ENCODE assay signal across 26 mouse cellular contexts in the genomic region with DNA sequence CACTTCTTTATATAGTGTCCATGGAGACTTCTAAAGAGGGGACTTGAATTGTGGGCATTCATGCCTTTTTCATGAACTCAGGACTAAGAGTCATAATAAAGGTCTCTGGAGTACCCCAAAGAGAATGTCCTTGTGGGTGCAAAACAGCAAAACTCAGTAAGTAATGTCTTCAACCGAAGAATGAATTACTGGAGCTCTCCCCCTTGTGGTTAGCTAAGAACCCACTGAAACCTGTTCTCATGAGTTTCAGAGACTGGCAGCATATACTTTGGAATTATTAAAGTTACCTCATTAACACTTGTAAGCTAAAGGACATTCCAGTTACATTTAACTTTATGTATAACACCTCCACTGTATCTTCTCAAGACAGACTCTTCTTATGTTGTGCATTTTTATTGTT.
A peak's percentile ranks its signal among the peaks of the same experiment; 100 is the strongest.
DNase-seq lines count a peak whose midpoint lies in the region; ATAC-seq and TF ChIP-seq lines count a peak whose summit lies in the region.
"Had no signal": no experiment of that assay in that cellular context is flagged by ENCODE, and none has a peak within 500 bp of the region (broad histone marks: within the 10 kb centered on the region; RNA-seq: fewer than 3 reads in every experiment).

No protein-coding gene starts in this region.

- no peak overlapping the region for H3K9ac ChIP-seq in heart, postnatal 0 days (replicated peaks; ENCODE audit: low read depth, low read length)
- H3K9ac ChIP-seq in stomach, postnatal 0 days (ENCODE audit: low read length), result no peak overlapping the region
- H3K9ac ChIP-seq: forebrain, embryonic 12.5 days; heart, embryonic 12.5 days; hindbrain, embryonic 13.5 days; liver, embryonic 15.5 days had no signal

- no peaks in the 10 kb centered on the region for H3K4me1 ChIP-seq in heart, postnatal 0 days (ENCODE audit: control insufficient read depth, insufficient read depth)
- no peaks in the 10 kb centered on the region for H3K4me1 ChIP-seq in stomach, postnatal 0 days (replicated peaks; ENCODE audit: control insufficient read depth, insufficient read depth)
- H3K4me1 ChIP-seq: forebrain, embryonic 12.5 days; heart, embryonic 12.5 days; hindbrain, embryonic 13.5 days; limb, embryonic 10.5 days; liver, embryonic 15.5 days had no signal

- 46% methylated on average over 1 of the region's 1 CpGs for WGBS in heart, postnatal 0 days
- 62% methylated on average over 1 of the region's 1 CpGs for whole genome bisulfite sequencing in stomach, postnatal 0 days

- no peak overlapping the region for H3K27ac ChIP-seq in heart, postnatal 0 days (ENCODE audit: low read depth)
- H3K27ac ChIP-seq in left cerebral cortex, adult 2 months, result no peak overlapping the region
- H3K27ac ChIP-seq in stomach, postnatal 0 days (replicated peaks), result no peak overlapping the region
- H3K27ac ChIP-seq: forebrain, embryonic 12.5 days; hindbrain, embryonic 13.5 days; limb, embryonic 10.5 days; liver, embryonic 15.5 days; macrophage had no signal

- no peak for TF ChIP-seq EP300 in heart, postnatal 0 days (IDR thresholded peaks at IDR 0.05; ENCODE audit: low read depth)
- no peak for TF ChIP-seq EP300 in stomach, postnatal 0 days (optimal IDR thresholded peaks at IDR 0.05)

- H3K36me3 ChIP-seq in heart, postnatal 0 days (replicated peaks; ENCODE audit: control insufficient read depth, insufficient read depth, low read length), result no peaks in the 10 kb centered on the region
- no peaks in the 10 kb centered on the region for H3K36me3 ChIP-seq in stomach, postnatal 0 days (ENCODE audit: control insufficient read depth, insufficient read depth, low read length)
- H3K36me3 ChIP-seq: forebrain, embryonic 12.5 days; heart, embryonic 12.5 days; hindbrain, embryonic 13.5 days; limb, embryonic 10.5 days; liver, embryonic 15.5 days had no signal

- peak; percentile 3 for DNase-seq in embryo, embryonic 10.5 days (ENCODE audit: low spot score)
- no peak for DNase-seq in embryo, embryonic 9.5 days (ENCODE audit: extremely low spot score)
- no peak for DNase-seq in heart, postnatal 0 days (ENCODE audit: low spot score)
- no peak for DNase-seq in heart, postnatal 4 days
- no peak for DNase-seq in left cerebral cortex, adult 2 months (ENCODE audit: extremely low spot score in 1 of 2, low spot score in 2 of 2)
- DNase-seq in left cerebral cortex, postnatal 4 days, result no peak
- no peak for DNase-seq in stomach, postnatal 0 days (ENCODE audit: low spot score)
- no peak for DNase-seq in c-Kit-positive CD71-positive TER-119-positive erythroid progenitor cells, embryonic 14.5 days (ENCODE audit: low spot score)
- DNase-seq: adrenal gland, postnatal 25 days; cerebellum, adult 18-20 months; cerebellum, postnatal 25 days; gastrocnemius, postnatal 14 days; heart, adult 18-20 months; heart, postnatal 14 days; kidney, adult 8-10 months; kidney, postnatal 4 days; liver had no signal

- 0 out of 2 replicates have a peak, but pooled peaks have one; percentile 7 for TF ChIP-seq CTCF in heart, postnatal 0 days (IDR thresholded peaks at IDR 0.05; ENCODE audit: low read depth)
- peak; percentile 44 for TF ChIP-seq CTCF in left cerebral cortex, adult 2 months (IDR thresholded peaks at IDR 0.05)
- TF ChIP-seq CTCF in stomach, postnatal 0 days (IDR thresholded peaks at IDR 0.05; ENCODE audit: low read depth), result 0 out of 2 replicates have a peak, but pooled peaks have one; percentile 25

- no peak overlapping the region for H3K4me3 ChIP-seq in heart, postnatal 0 days (ENCODE audit: low read depth, low read length)
- H3K4me3 ChIP-seq in left cerebral cortex, adult 2 months, result no peak overlapping the region
- H3K4me3 ChIP-seq in stomach, postnatal 0 days (ENCODE audit: low read depth, low read length), result no peak overlapping the region
- H3K4me3 ChIP-seq: forebrain, embryonic 12.5 days; heart, embryonic 12.5 days; hindbrain, embryonic 13.5 days; limb, embryonic 10.5 days; liver, embryonic 15.5 days had no signal

- H3K27me3 ChIP-seq in heart, postnatal 0 days (ENCODE audit: control insufficient read depth, insufficient read depth, low read length), result no peaks in the 10 kb centered on the region
- no peaks in the 10 kb centered on the region for H3K27me3 ChIP-seq in stomach, postnatal 0 days (ENCODE audit: control insufficient read depth, insufficient read depth, low read length)
- H3K27me3 ChIP-seq: forebrain, embryonic 12.5 days; heart, embryonic 12.5 days; hindbrain, embryonic 13.5 days; liver, embryonic 15.5 days had no signal

- intact Hi-C loops in left cerebral cortex, adult 2 months (cut with DNase I), result no loop called here
- intact Hi-C loops in left cerebral cortex, postnatal 4 days (cut with DNase I), result loop anchor here (5.0 kb wide), 1 partner anchor 724 kb away; a partner anchor contains a TSS

- H3K4me2 ChIP-seq in heart, postnatal 0 days (ENCODE audit: low read depth, low read length), result no peak overlapping the region
- no peak overlapping the region for H3K4me2 ChIP-seq in stomach, postnatal 0 days (replicated peaks; ENCODE audit: low read depth)
- H3K4me2 ChIP-seq: forebrain, embryonic 12.5 days; heart, embryonic 12.5 days; hindbrain, embryonic 13.5 days; liver, embryonic 15.5 days had no signal

- no peak for ATAC-seq in heart, postnatal 0 days (ENCODE audit: insufficient read depth, low read depth)
- ATAC-seq in stomach, postnatal 0 days (ENCODE audit: low FRiP score, low TSS enrichment), result no peak
- ATAC-seq: CD4-positive, CD25-positive, alpha-beta regulatory T cell, adult 4 months; inflammation-experienced regulatory T-cells, adult 6 months; lung, postnatal 0 days had no signal

- H3K9me3 ChIP-seq in heart, postnatal 0 days (replicated peaks; ENCODE audit: control insufficient read depth, low read length), result no peaks in the 10 kb centered on the region
- H3K9me3 ChIP-seq in stomach, postnatal 0 days (ENCODE audit: control insufficient read depth, low read length), result no peaks in the 10 kb centered on the region
- H3K9me3 ChIP-seq: forebrain, embryonic 12.5 days; heart, embryonic 12.5 days; hindbrain, embryonic 13.5 days; limb, embryonic 10.5 days; liver, embryonic 15.5 days had no signal
